Mouse (Mus musculus): ENCODE measurements around the gene Lpar5.

- TF ChIP-seq CTCF (IDR thresholded peaks at IDR 0.05; ENCODE audit: borderline replicate concordance, insufficient read depth, low read length) (no peak), POLR2A (IDR thresholded peaks at IDR 0.05; ENCODE audit: low read depth, low read length) (no peak)
Observed at GRCm38 (mm10) chr6:125128724-125129123, 61.0 kb downstream of the Lpar5 start.

Measured in embryonic fibroblast, embryonic 13.5 days (primary cell).